In genomic region chr8:127055081-127055480, GRCm38 (mm10) we compare ENCODE assay signal across 25 mouse cellular contexts. TPM values are rescaled to one million over a fixed set of nuclear protein-coding genes. Genes with fewer than 3 reads are reported as not detected.
DNase-seq lines count a peak whose midpoint lies in the region; ATAC-seq lines count a peak whose summit lies in the region.
"Had no signal": no experiment of that assay in that cellular context is flagged by ENCODE, and none has a peak within 500 bp of the region (broad histone marks: within the 10 kb centered on the region; RNA-seq: fewer than 3 reads in every experiment).

No protein-coding gene starts in this region.

- 0 out of 2 replicates have a peak, but pooled peaks cover 2% of the 10 kb centered on the region for H3K4me1 ChIP-seq in hindbrain, embryonic 13.5 days (replicated peaks)
- no peaks in the 10 kb centered on the region for H3K4me1 ChIP-seq in hindbrain, embryonic 16.5 days (ENCODE audit: control insufficient read depth, insufficient read depth, low read depth, low read length)
- H3K4me1 ChIP-seq: forebrain, embryonic 15.5 days; hindbrain, embryonic 10.5 days; lung, embryonic 15.5 days had no signal

- H3K27ac ChIP-seq in hindbrain, embryonic 13.5 days = peak overlapping the region; percentile 15; the same call in 1 of the 2 replicates
- H3K27ac ChIP-seq in hindbrain, embryonic 16.5 days (ENCODE audit: low read depth, low read length) = no peak overlapping the region
- H3K27ac ChIP-seq: forebrain, embryonic 15.5 days; hindbrain, embryonic 10.5 days; left cerebral cortex, adult 2 months; liver, embryonic 14.5 days; lung, embryonic 15.5 days had no signal

- H3K9me3 ChIP-seq in hindbrain, embryonic 13.5 days = no peaks in the 10 kb centered on the region
- H3K9me3 ChIP-seq in hindbrain, embryonic 16.5 days (ENCODE audit: control insufficient read depth, low read length) = no peaks in the 10 kb centered on the region
- H3K9me3 ChIP-seq: forebrain, embryonic 15.5 days; hindbrain, embryonic 10.5 days; lung, embryonic 15.5 days had no signal

- no peaks in the 10 kb centered on the region for H3K36me3 ChIP-seq in hindbrain, embryonic 13.5 days
- H3K36me3 ChIP-seq in hindbrain, embryonic 16.5 days (ENCODE audit: control insufficient read depth, insufficient read depth, low read length) = no peaks in the 10 kb centered on the region
- H3K36me3 ChIP-seq: forebrain, embryonic 15.5 days; hindbrain, embryonic 10.5 days; lung, embryonic 15.5 days had no signal

- ATAC-seq in hindbrain, embryonic 13.5 days (ENCODE audit: low FRiP score) = no peak
- ATAC-seq in hindbrain, embryonic 16.5 days = no peak
- ATAC-seq: forebrain, embryonic 15.5 days; inflammation-experienced regulatory T-cells, adult 6 months; midbrain, embryonic 16.5 days had no signal

- H3K27me3 ChIP-seq in hindbrain, embryonic 13.5 days = no peaks in the 10 kb centered on the region
- H3K27me3 ChIP-seq in hindbrain, embryonic 16.5 days (replicated peaks; ENCODE audit: control insufficient read depth, insufficient read depth, low read length) = no peaks in the 10 kb centered on the region
- H3K27me3 ChIP-seq: forebrain, embryonic 15.5 days; lung, embryonic 15.5 days had no signal

- H3K4me3 ChIP-seq in hindbrain, embryonic 13.5 days = no peak overlapping the region
- no peak overlapping the region for H3K4me3 ChIP-seq in hindbrain, embryonic 16.5 days (ENCODE audit: low read length)
- H3K4me3 ChIP-seq: forebrain, embryonic 15.5 days; hindbrain, embryonic 10.5 days; left cerebral cortex, adult 2 months; lung, embryonic 15.5 days had no signal

- DNase-seq in embryo, embryonic 11 days = peak; percentile 19
- DNase-seq in embryo, embryonic 9.5 days (ENCODE audit: extremely low spot score) = no peak
- DNase-seq in retina, embryonic 14.5 days (ENCODE audit: low spot score) = peak; percentile 5
- no peak for DNase-seq in retina, postnatal 1 day
- no peak for DNase-seq in thymus, postnatal 0 days (ENCODE audit: low spot score)
- no peak for DNase-seq in kidney, postnatal 10 days
- DNase-seq: adrenal gland, postnatal 10 days; cerebellum, adult 18-20 months; cerebellum, postnatal 25 days; kidney, adult 18-20 months; layer of hippocampus, adult 9-11 months; left cerebral cortex, postnatal 4 days; lung, postnatal 4 days; right cerebral cortex, postnatal 25 days; thymus, postnatal 4 days had no signal

- no peak overlapping the region for H3K4me2 ChIP-seq in hindbrain, embryonic 13.5 days
- H3K4me2 ChIP-seq in hindbrain, embryonic 16.5 days (ENCODE audit: low read length) = no peak overlapping the region
- H3K4me2 ChIP-seq: forebrain, embryonic 15.5 days; heart, embryonic 11.5 days; lung, embryonic 15.5 days had no signal

- H3K9ac ChIP-seq in hindbrain, embryonic 13.5 days = no peak overlapping the region
- H3K9ac ChIP-seq in hindbrain, embryonic 16.5 days (ENCODE audit: low read depth, low read length) = no peak overlapping the region
- H3K9ac ChIP-seq: forebrain, embryonic 15.5 days; liver, embryonic 14.5 days; lung, embryonic 15.5 days had no signal

- 56% methylated on average over 4 of the region's 4 CpGs for WGBS in hindbrain, embryonic 13.5 days
- WGBS in hindbrain, embryonic 16.5 days = 54% methylated on average over 4 of the region's 4 CpGs

RNA-seq across cellular contexts. Expression of gene Pard3, which starts 8.6 kb away (rescaled TPM):
- 20.1 and 22.5 TPM in 2 replicates for polyA plus RNA-seq in hindbrain, embryonic 13.5 days (2015; fragmentation: Nextera tagmentation; extraction: Ambion mirVana)
- 12.1 and 14.3 TPM in 2 replicates for polyA plus RNA-seq in hindbrain, embryonic 16.5 days (2015; fragmentation: Nextera tagmentation; extraction: Ambion mirVana)
- 4.1 and 4.2 TPM in 2 replicates for polyA plus RNA-seq in thymus, postnatal 0 days (2015; fragmentation: Nextera tagmentation; extraction: Ambion mirVana)
- polyA plus RNA-seq: inflammation-experienced regulatory T-cells, adult 6 months had no signal

Comparison
In these comparisons a context has a peak if more than half of its experiments do, and no peak if none do; other contexts are left out.
1. DNase-seq: peak in embryo, embryonic 11 days (single experiment) and retina, embryonic 14.5 days (single experiment); none in embryo, embryonic 9.5 days (single experiment), retina, postnatal 1 day (single experiment), thymus, postnatal 0 days (single experiment) and kidney, postnatal 10 days (single experiment).